Mouse (Mus musculus) myocyte (in vitro differentiated cells): Measurements from ENCODE around the gene Rnf7. TPM values are rescaled to one million over a fixed set of nuclear protein-coding genes. Genes with fewer than 3 reads are reported as not detected.
"Not testable (repeated sequence)": the region's sequence is repeated elsewhere in the genome, so short reads cannot be mapped to it uniquely, and the experiment has no call there.

Source experiments
- H3K27me3 ChIP-seq: one replicate; pipeline ENCODE4 v1.6.1; 2011; ENCODE audit not compliant: control insufficient read depth, insufficient read depth, insufficient read length
- H3K36me3 ChIP-seq: one replicate; pipeline ENCODE4 v1.6.1; 2011; ENCODE audit not compliant: control insufficient read depth, insufficient read depth
- H3K4me2 ChIP-seq: one replicate; pipeline ENCODE4 v1.6.1; 2011; ENCODE audit warnings: low read depth, control low read depth
- H3K4me3 ChIP-seq: one replicate; pipeline ENCODE4 v1.5.1; 2011; ENCODE audit warnings: mild to moderate bottlenecking, control low read depth, moderate library complexity
- H3K79me2 ChIP-seq: one replicate; pipeline ENCODE4 v1.6.1; 2011; ENCODE audit not compliant: control insufficient read depth, insufficient read depth
- H3ac ChIP-seq: one replicate; pipeline ENCODE4 v1.6.1; 2011; ENCODE audit not compliant: control insufficient read depth, insufficient read length
- CEBPB ChIP-seq: IDR thresholded peaks from 2 replicates; pipeline ENCODE4 v1.6.1; 2011; ENCODE audit warnings: mild to moderate bottlenecking, moderate library complexity; ENCODE audit not compliant: poor library complexity, insufficient read depth, severe bottlenecking
- E2F4 ChIP-seq: IDR thresholded peaks from one replicate; pipeline ENCODE4 v1.6.1; 2011; ENCODE audit warnings: mild to moderate bottlenecking, control low read depth, moderate library complexity; ENCODE audit not compliant: insufficient read depth
- MAX ChIP-seq: IDR thresholded peaks from one replicate; pipeline ENCODE4 v1.6.1; 2011; ENCODE audit warnings: low read depth, mild to moderate bottlenecking, control low read depth
- MYOD1 ChIP-seq, 3 experiments: IDR thresholded peaks; one replicate each; pipeline ENCODE4 v1.6.1; 2011; ENCODE audit warnings: control low read depth in 2 of 3, low read depth in 2 of 3, mild to moderate bottlenecking in 2 of 3, moderate library complexity in 1 of 3; ENCODE audit not compliant: insufficient read length in 2 of 3, control insufficient read depth in 1 of 3
- MYOG ChIP-seq, 3 experiments: IDR thresholded peaks; one replicate each; pipeline ENCODE4 v1.6.1; 2011; ENCODE audit warnings: control low read depth in 2 of 3, low read depth in 2 of 3, mild to moderate bottlenecking in 2 of 3; ENCODE audit not compliant: insufficient read length in 2 of 3, control insufficient read depth in 1 of 3, insufficient read depth in 1 of 3
- POLR2A ChIP-seq: IDR thresholded peaks from one replicate; pipeline ENCODE4 v1.6.1; 2011; ENCODE audit warnings: low read depth, mild to moderate bottlenecking, control low read depth, moderate library complexity; ENCODE audit not compliant: insufficient read length
- POLR2AphosphoS2 ChIP-seq: IDR thresholded peaks from one replicate; pipeline ENCODE4 v1.6.1; 2011; ENCODE audit warnings: low read depth, control low read depth; ENCODE audit not compliant: insufficient read length
- REST ChIP-seq: IDR thresholded peaks from one replicate; pipeline ENCODE4 v1.6.1; 2011; ENCODE audit warnings: mild to moderate bottlenecking, control low read depth, moderate library complexity; ENCODE audit not compliant: insufficient read depth, insufficient read length
- SRF ChIP-seq: IDR thresholded peaks from one replicate; pipeline ENCODE4 v1.6.1; 2011; ENCODE audit warnings: low read depth; ENCODE audit not compliant: control insufficient read depth, insufficient read length
- TCF12 ChIP-seq: IDR thresholded peaks from one replicate; pipeline ENCODE4 v1.6.1; 2011; ENCODE audit warnings: mild to moderate bottlenecking, control low read depth; ENCODE audit not compliant: poor library complexity, insufficient read depth, severe bottlenecking
- TCF3 ChIP-seq: IDR thresholded peaks from one replicate; pipeline ENCODE4 v1.6.1; 2011; ENCODE audit warnings: low read depth, control low read depth; ENCODE audit not compliant: insufficient read length
- USF1 ChIP-seq: IDR thresholded peaks from one replicate; pipeline ENCODE4 v1.6.1; 2011; ENCODE audit warnings: low read depth, mild to moderate bottlenecking, control low read depth, moderate library complexity
- polyA plus RNA-seq: library from polyadenylated mRNA; unstranded; fragments of >200 nt; fragmentation: generic; extraction: Trizol; gene quantifications from one replicate; pipeline ENCODE4 v1.2.1, GENCODE M21; 2012; ENCODE audit warnings: missing spikeins

Rnf7 gene
- polyA plus RNA-seq, 1 experiment = 221 TPM

DNA sequence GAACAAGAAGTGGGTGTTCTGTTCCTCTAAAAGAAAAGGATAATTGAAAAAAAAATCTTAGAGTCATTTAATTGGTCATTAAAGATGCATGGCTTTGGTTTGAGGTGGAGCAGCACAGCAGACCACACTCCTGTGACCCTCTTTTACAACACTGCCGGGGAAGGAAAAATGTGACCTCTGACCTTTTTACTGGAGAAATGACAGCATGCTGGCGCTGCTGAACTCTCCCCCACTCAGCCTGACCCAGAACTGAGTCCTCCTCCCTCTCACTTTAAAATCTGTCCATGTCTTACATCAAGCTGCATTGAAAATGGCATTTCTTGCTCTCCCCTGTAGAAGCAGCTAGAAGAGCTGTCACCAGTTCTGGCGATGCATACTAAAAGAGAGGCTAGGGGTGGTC is 14.7 kb upstream of the Rnf7 start:
- Histone ChIP-seq H3K4me2 (no peak overlapping the region), H3ac (no peak overlapping the region), H3K36me3 (no peaks in the 10 kb centered on the region), H3K79me2 (no peaks in the 10 kb centered on the region), H3K4me3 (no peak overlapping the region), H3K27me3 (no peaks in the 10 kb centered on the region)
- TF ChIP-seq REST = no peak
- TF ChIP-seq MAX = no peak

DNA sequence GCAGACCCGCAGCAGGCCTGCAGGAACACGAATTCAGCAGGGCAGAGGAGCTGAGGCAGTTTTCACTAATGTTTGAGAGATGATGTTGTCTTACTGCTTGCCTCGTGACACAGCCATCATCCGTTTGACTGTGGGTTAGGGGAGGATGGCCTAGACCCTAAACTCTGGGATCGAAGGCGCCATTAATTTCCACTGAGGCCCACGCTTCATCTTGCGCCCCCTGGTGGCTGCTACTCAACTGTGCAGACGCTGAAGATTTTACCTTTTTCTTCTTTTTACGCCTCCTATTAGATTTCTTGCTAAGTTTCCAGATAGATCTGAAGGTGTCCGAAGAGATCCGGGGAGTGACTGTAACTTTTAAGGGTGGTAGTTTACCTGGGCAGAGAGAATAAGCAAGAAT is 13.3 kb upstream of the Rnf7 start:
- H3K79me2 ChIP-seq = no peaks in the 10 kb centered on the region
- H3ac ChIP-seq = no peak overlapping the region
- TF ChIP-seq MYOG (IDR thresholded peaks at IDR 0.05; ENCODE audit: control insufficient read depth in 1 of 3, insufficient read depth in 1 of 3, insufficient read length in 2 of 3, low read depth in 2 of 3) (no peak), MYOD1 (IDR thresholded peaks at IDR 0.05; ENCODE audit: control insufficient read depth in 1 of 3, insufficient read length in 2 of 3, low read depth in 2 of 3) (no peak), SRF (no peak), REST (no peak), POLR2AphosphoS2 (no peak), MAX (no peak), POLR2A (no peak), TCF12 (no peak), TCF3 (no peak)
- no peak overlapping the region for H3K4me2 ChIP-seq
- H3K36me3 ChIP-seq = no peaks in the 10 kb centered on the region
- H3K4me3 ChIP-seq = no peak overlapping the region
- no peaks in the 10 kb centered on the region for H3K27me3 ChIP-seq

DNA sequence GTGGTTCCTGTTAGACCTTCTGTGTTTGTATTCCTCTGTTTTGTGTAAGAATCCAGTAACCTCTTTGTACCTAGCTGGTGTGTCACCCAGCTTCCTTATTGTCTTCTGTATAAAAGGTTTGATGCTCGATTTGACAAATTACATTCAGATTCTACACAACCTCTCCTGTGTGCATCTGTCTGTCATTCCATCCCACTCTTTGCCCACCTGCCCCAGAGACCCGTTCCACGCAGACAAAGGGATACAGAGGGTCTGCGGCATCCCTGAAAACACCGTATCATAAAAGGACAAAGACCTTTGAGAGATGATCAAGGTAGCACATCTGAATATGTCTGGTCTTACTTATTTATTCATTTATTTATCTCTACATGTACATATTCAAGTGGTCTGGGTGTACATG is 9.4 kb upstream of the Rnf7 start:
- H3K4me3 ChIP-seq, H3K36me3 ChIP-seq, H3K27me3 ChIP-seq, H3K4me2 ChIP-seq, H3ac ChIP-seq, H3K79me2 ChIP-seq: not testable (repeated sequence)

DNA sequence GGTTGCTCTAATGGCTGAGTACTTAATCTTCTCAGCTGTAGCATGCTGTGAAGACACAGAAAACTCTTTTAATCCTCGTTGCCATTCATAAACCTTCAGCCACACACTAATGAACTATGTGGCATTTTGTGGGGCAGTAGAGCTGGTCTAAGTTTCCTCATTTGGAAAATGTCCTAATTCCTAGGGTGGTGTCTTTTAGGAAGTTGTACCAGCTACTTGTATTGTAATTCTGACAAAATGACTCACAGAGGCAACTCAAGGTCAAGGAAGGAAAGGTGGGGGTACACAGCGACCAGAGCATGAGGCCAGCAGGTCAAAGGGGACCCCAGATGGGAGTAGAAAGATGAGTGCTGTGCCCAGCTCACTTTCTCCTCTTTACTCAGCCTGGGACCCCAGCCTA is 5.2 kb upstream of the Rnf7 start:
- H3K4me2 ChIP-seq = no peak overlapping the region
- TF ChIP-seq CEBPB (no peak), REST (no peak), TCF3 (no peak), MYOD1 (IDR thresholded peaks at IDR 0.05; ENCODE audit: control insufficient read depth in 1 of 3, insufficient read length in 2 of 3, low read depth in 2 of 3) (no peak), POLR2AphosphoS2 (no peak), MAX (no peak), SRF (no peak), POLR2A (no peak)
- H3ac ChIP-seq = no peak overlapping the region
- no peak overlapping the region for H3K4me3 ChIP-seq
- no peaks in the 10 kb centered on the region for H3K79me2 ChIP-seq
- H3K36me3 ChIP-seq = no peaks in the 10 kb centered on the region
- no peaks in the 10 kb centered on the region for H3K27me3 ChIP-seq

DNA sequence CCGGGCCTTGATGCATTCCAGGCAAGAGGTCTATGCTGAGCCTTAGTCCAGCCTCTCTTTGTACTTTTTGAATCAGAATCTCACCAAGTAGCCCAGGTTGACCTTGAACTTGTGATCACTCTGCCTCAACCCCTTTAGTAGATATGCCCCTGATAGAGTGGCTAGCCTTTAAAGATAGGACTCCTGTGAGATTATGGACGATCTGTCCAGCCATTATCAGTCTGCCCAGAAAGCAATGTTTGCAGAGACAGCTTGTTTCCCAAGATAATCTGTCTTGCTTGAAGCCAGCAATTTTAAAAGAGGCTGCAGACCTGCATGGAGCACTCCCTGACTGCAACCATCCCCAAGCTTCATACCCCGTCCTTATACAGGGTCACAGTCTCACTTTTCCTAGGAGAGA is 4.6 kb upstream of the Rnf7 start:
- no peak overlapping the region for H3K4me2 ChIP-seq
- no peaks in the 10 kb centered on the region for H3K27me3 ChIP-seq
- TF ChIP-seq REST (no peak), E2F4 (no peak), MYOD1 (IDR thresholded peaks at IDR 0.05; ENCODE audit: control insufficient read depth in 1 of 3, insufficient read length in 2 of 3, low read depth in 2 of 3) (no peak), TCF3 (no peak), CEBPB (no peak), POLR2A (no peak), TCF12 (no peak), POLR2AphosphoS2 (no peak), SRF (no peak), MAX (no peak), USF1 (no peak), MYOG (IDR thresholded peaks at IDR 0.05; ENCODE audit: control insufficient read depth in 1 of 3, insufficient read depth in 1 of 3, insufficient read length in 2 of 3, low read depth in 2 of 3) (no peak)
- no peak overlapping the region for H3ac ChIP-seq
- H3K4me3 ChIP-seq = no peak overlapping the region
- no peaks in the 10 kb centered on the region for H3K36me3 ChIP-seq
- peaks cover 3% of the 10 kb centered on the region for H3K79me2 ChIP-seq

DNA sequence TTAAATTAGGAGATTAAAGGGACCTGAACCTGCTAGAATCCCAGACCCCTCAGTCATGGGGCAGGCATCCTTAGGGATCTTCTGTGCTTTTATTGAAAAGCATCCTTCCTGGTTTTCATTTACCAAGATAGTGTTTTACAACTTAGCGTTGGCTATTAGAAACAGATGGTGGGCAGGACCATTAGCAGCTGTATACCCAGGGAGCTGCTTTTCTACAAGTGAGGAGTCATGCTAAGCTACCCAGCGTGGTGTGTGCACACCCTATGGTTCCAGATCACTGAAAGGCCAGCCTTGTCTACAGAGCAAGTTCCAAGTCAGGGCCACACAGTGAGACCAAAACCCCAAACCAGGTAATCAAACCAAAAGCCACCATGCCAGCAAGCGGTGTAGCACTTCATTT is 6.1 kb downstream of the Rnf7 start:
- H3K36me3 ChIP-seq = peaks cover 19% of the 10 kb centered on the region
- H3K27me3 ChIP-seq = no peaks in the 10 kb centered on the region
- peaks cover 41% of the 10 kb centered on the region for H3K79me2 ChIP-seq
- H3K4me2 ChIP-seq = no peak overlapping the region
- no peak overlapping the region for H3K4me3 ChIP-seq
- H3ac ChIP-seq = no peak overlapping the region
- TF ChIP-seq MAX (no peak), USF1 (no peak), MYOG (IDR thresholded peaks at IDR 0.05; ENCODE audit: control insufficient read depth in 1 of 3, insufficient read depth in 1 of 3, insufficient read length in 2 of 3, low read depth in 2 of 3) (no peak), POLR2AphosphoS2 (no peak)
